Mouse (Mus musculus): ENCODE measurements around the gene 3830406C13Rik.

3830406C13Rik gene

DNA sequence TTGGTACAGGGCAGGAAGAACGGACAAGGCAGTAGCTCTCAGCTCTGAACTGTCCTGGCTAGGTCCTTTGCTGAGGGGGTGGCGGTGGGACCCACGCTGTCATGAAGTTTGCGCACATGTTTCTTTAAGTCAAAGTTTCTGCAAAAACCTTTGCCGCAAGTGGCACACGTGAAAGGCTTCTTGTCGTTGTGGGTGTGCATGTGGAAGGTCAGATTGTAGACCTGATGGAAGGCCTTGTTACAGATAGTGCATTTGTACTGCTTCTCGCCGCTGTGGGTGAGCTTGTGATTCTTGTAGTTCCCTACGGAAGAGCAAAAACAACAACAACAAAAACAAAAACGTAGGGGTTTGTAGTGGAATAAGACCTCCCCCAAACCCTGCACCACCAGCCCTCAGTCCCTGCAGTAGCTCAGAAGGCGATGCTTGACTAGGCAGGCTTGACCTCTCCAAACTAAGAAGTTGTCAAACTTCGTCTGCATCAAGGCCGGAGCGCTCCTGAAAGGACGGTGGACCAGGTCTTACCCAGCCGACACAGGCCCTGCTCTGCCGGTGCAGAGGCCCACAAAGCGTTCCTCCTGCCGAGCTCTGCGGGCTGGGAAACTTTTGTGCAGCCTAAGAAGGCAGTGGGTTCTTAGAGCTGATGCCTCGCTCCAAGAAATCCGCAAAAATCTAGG, 58.6 kb downstream of the 3830406C13Rik start:
- in situ Hi-C loops (cut with MboI; ENCODE audit: unreplicated experiment in 2 of 2): no loop called here

DNA sequence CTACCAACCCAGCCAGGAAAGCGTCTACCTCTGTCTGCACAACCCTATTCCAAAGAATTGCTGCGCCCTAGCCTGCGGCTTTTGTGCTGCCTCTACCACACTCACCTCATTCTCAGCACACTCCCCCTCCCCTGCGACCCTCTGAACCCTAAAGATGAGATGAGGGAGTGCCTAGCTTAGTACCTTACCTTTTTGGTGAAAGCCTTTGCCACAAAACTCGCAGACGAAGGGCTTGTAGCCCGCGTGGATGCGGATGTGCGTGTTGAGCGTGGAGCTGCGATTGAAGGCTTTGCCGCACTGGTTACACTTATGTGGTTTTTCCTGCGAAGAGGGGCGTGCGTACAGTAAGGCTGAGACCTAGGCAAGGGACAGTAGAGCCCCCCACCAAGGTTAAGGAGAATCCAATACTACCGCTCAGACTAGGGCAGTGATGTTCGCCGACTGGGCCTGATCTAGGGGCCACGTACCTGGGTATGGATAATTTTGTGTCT, 59.5 kb downstream of the 3830406C13Rik start:
- in situ Hi-C loops (cut with MboI; ENCODE audit: unreplicated experiment in 2 of 2): no loop called here

- in situ Hi-C loops (cut with MboI; ENCODE audit: unreplicated experiment in 2 of 2): no loop called here
Measured at GRCm38 (mm10) chr14:12344061-12344745, 60.2 kb downstream of the 3830406C13Rik start.

DNA sequence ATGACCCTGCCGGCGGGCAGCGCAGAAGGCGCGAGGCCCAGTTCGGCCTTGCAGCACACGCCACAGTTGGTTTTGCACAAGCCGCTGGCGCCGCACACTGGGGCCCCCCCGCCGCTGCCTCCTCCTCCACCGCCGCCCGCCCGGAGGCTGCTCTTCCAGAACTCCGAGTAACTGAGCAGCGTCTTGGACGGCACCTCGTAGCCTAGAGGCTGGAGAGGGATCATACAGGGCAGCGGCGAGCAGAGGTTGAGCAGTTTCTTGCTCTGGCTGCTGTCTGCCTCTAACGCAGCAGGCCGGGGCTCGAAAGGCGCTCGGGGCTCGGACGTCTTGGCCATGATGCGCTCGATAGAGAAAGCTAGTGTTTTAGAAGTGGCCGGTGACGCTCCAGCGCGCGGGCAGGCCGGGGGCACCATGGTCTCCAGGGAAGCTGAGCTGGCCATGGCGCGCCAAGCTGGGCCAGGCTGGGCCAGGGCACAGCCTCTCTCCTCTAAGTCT, 60.8 kb downstream of the 3830406C13Rik start:
- in situ Hi-C loops (cut with MboI; ENCODE audit: unreplicated experiment in 2 of 2): no loop called here

DNA sequence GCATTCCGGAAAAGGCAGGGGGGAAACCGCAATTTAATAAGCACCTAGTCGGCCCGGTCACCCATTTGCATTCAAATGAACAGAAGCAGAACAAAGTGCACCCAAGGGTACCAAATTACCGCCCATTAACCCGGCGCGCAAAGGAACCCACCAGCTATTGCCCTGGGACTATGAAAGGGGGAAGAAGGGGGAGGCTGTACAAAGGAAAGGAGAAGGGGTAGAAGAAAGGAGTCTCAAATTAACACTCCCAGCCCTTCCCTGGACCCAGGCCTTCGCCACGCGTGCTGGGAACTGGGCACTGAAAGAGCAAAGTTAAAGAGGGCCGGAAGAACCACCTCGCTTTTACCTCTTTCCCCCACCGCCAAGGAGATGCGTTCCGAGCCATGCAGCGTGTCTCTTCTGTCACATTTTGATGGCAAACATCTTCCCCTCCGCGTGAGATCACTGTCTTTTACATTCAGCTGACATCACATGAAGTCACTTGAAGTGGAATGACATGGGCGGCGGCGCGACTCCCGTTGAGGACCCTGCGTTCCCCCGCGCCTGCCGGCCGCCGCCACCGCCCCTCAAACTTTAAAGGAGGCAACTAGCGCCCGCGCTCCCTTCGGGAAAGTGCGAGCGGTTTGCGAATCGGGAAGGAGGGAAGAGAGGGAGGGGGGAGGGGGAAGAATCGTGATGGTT, 61.4 kb downstream of the 3830406C13Rik start:
- in situ Hi-C loops (cut with MboI; ENCODE audit: unreplicated experiment in 2 of 2): no loop called here

DNA sequence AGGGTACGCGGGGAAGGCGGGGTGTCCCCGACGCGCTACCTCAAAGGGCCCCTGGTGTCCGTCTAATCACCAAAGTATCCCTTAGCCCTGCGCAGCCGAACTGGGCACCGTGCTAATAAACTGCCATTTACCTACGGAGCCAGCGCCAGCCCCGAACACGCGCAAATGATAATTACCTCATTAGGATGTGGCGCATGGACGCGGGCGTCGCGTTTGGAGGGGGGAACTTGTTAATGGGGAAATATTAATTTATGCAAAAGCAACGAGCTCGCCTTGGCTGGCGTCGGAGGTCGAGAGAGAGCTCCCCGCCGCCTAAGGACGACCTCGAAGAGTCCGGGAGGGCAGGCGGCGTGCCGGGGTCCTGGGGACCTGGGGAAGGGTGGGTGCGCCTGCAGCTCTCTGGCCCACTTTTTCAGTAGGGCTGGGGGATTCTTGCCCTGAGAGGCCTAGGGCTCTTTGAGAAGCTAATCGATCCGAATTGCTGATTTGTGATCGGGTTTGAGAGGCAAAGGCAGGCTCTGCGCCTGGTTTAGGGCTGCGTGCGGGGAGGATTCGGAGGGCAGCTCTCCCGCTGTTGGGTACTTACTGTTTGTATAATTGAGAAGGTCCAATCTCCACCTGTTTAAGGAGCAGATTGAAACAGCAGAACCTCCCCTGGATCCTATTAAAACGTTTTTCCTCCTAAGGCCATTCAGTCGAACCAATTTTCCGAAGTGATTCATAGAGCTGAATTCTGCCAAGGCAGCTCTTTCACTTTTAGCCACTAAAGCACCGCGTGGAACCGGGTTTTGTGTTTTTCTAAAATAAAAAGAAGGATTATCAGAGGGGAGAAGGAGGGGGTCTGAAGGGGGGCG, 62.3 kb downstream of the 3830406C13Rik start:
- in situ Hi-C loops (cut with MboI; ENCODE audit: unreplicated experiment in 2 of 2): no loop called here

GRCm38 (mm10) chr14:12346865-12347600, 63.1 kb downstream of the 3830406C13Rik start:
- in situ Hi-C loops (cut with MboI; ENCODE audit: unreplicated experiment in 2 of 2): no loop called here

- in situ Hi-C loops (cut with MboI; ENCODE audit: unreplicated experiment in 2 of 2): no loop called here
Measured at GRCm38 (mm10) chr14:12348089-12348488, 64.1 kb downstream of the 3830406C13Rik start, which contains the start of gene Fezf2. Fezf2 (minus strand) TSS chr14:12348189.

DNA sequence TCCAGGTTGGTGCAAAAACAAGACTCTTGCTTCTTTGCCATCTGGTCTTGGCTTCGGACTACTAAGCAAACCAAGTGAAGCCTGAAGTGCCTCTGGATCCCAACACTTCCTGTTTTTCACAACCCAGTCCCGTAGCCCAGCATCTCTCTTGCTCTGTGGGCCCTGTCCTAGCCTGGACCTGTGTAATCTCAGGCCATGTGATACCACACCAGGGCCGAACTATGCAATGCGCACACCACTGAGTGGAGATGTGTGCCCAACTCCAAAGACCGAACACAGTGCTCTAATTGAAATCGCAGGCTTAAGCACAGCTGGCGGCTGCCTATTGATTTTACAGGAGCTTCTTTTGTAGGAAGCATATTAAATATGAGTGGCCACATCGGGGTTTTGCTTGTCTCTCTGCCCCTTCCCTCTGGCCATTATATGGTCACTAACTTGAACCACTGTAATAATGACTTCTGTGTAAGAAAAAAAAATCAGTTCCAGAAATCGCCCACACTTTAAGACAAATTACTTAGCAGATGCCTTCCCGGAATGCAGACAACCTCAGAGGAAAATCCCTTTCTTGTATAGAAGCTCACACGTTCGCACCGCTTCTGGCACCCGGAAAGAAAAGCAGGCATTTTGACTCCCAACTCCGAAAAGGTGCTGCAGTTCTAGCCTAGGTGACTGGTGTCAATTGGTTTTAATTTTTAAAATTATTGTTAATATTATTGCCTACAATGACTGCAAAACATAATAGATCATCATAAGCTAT, 65.5 kb downstream of the 3830406C13Rik start:
- in situ Hi-C loops (cut with MboI; ENCODE audit: unreplicated experiment in 2 of 2): no loop called here

DNA sequence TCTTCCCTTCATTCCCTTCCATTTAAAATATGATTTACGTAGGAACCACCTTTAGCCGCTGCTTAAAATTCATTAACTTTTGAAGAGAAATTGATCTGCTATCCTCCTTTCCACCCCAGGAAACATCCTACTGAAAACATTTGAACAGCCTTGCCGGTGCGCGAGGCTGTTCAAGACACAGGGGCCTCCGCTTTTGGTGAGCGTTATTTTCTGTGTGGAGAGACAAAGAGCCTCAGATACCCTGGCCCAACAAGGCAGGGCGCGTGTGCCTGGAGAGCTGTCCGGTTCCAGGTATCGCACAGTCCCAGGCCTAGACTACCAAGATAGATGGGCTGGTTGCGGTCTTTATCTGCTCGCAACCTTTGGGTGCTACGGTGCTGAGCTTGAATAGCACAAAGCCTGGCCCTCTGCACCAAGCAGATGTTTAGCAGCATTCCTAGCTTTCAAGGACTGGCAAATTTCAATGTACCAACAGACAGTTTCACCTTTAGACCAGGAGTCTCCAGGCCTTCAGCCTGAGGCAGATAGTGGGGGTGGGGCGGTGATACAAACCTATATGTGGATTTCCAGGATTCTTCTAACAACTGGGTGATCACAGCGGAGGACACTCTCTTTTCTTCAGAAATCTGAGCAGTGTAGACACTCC, 66.4 kb downstream of the 3830406C13Rik start:
- in situ Hi-C loops (cut with MboI; ENCODE audit: unreplicated experiment in 2 of 2): no loop called here

Measured in v-Abl transformed pro-B cells (cell line).